Mouse (Mus musculus) E14TG2a.4 (cell line): ENCODE measurements around the gene Herc1.

Experiments
- CTCF ChIP-seq: conservative IDR thresholded peaks from 2 replicates; pipeline ENCODE4 v1.5.1; 2014; ENCODE audit warnings: low read length
- NANOG ChIP-seq: IDR thresholded peaks from 2 replicates; pipeline ENCODE4 v1.6.1; 2014; ENCODE audit warnings: borderline replicate concordance, low read length, mixed read lengths

DNA sequence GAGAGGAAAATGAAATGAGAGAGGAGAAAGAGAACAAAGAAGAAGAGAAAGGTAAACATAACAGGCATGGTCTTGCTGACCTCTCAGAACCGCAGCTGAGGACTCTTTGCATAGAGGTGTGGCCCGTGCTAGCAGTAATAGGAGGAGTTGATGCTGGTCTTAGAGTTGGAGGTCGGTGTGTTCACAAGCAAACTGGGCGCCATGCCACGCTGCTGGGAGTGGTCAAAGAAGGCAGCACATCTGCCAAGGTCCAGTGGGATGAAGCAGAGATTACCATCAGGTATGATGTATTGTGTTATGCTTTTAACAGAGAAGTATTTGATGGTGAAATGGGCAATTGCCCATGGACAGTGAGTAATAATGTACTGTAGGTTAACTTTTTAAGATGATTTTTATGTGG, 98.0 kb downstream of the Herc1 start:
- TF ChIP-seq CTCF (no peak), NANOG (no peak)
